Mouse (Mus musculus) hematopoietic multipotent progenitor cell, adult 10-12 weeks (in vitro differentiated cells): Measurements from ENCODE around the gene Metrnl. TPM values are rescaled to one million over a fixed set of nuclear protein-coding genes. Genes with fewer than 3 reads are reported as not detected.

ENCODE experiments used
- polyA plus RNA-seq: library from polyadenylated mRNA; stranded (reverse); fragments of >175 nt; gene quantifications from 2 replicates; pipeline ENCODE4 v1.2.3, GENCODE M21; 2012; ENCODE audit warnings: low replicate concordance

The Metrnl gene
- polyA plus RNA-seq, result 12.9 and 33.1 TPM in 2 replicates

GRCm38 (mm10) chr11:121701244-121701643 is at the start of gene Metrnl:
Gene Metrnl (plus strand): TSS chr11:121701544.

GRCm38 (mm10) chr11:121672990-121673572 is 28.3 kb upstream of the Metrnl start, which contains the start of gene B3gntl1:
Gene B3gntl1 (minus strand): TSS chr11:121673153.

Other genes with a start within 250 kb of the Metrnl start
- gene Tbcd, start 249.6 kb upstream of the Metrnl start, polyA plus RNA-seq, result 4.0 and 4.1 TPM in 2 replicates
- gene Zfp750, start 182.2 kb upstream of the Metrnl start, polyA plus RNA-seq, result 0.14 TPM in 1 of 2 replicates, not detected in the other
- 2.1 and 3.6 TPM in 2 replicates for gene B3gntl1, start 28.4 kb upstream of the Metrnl start, polyA plus RNA-seq
- not detected in 2 replicates for gene Ptchd3, start 128.7 kb downstream of the Metrnl start, polyA plus RNA-seq